Mouse (Mus musculus) adrenal gland, postnatal 10 days (tissue): ENCODE results near the gene Rpl13a. TPM values are rescaled to one million over a fixed set of nuclear protein-coding genes. Genes with fewer than 3 reads are reported as not detected.
"Not testable (repeated sequence)": the region's sequence is repeated elsewhere in the genome, so short reads cannot be mapped to it uniquely, and the experiment has no call there.

Source experiments
- DNase-seq: peaks from one replicate; pipeline ENCODE4 v3.0.0; 2021; ENCODE audit warnings: mixed read lengths
- total RNA-seq, 2 experiments: library from RNA; stranded (reverse); gene quantifications; 2 replicates each; pipeline ENCODE4 v1.2.3; 2021

Gene Rpl13a
- total RNA-seq, 2 experiments from 2014 or later, result 1,643 to 1,697 TPM

GRCm38 (mm10) chr7:45157459-45157858, 28.9 kb upstream of the Rpl13a start:
- no peak for DNase-seq

GRCm38 (mm10) chr7:45156206-45156605, 27.6 kb upstream of the Rpl13a start:
- no peak for DNase-seq

GRCm38 (mm10) chr7:45155590-45155989, 27.0 kb upstream of the Rpl13a start:
- no peak for DNase-seq

DNA sequence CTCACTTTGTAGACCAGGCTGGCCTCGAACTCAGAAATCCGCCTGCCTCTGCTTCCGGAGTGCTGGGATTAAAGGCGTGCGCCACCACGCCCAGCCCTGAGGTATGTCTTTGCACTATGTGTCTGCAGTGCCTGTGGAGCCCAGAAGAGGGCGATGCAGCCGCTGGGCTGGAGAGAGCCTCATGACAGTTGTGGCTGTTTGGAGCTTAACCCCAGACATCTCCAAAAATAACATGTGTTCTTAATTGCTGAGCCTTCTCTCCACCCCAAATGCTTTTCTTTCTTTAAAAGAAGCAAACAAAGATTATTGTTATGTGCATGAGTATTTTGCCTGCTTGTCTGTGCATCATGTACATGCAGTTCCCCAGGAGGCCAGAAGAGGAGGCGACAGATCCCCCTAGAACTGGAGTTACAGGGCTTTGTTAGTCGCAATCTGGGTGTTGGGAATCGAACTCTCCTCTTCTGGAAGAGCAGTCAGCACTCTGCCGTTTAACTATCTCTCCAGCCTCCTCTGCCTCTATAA, 26.5 kb upstream of the Rpl13a start:
- DNase-seq, result peak; percentile 69

DNA sequence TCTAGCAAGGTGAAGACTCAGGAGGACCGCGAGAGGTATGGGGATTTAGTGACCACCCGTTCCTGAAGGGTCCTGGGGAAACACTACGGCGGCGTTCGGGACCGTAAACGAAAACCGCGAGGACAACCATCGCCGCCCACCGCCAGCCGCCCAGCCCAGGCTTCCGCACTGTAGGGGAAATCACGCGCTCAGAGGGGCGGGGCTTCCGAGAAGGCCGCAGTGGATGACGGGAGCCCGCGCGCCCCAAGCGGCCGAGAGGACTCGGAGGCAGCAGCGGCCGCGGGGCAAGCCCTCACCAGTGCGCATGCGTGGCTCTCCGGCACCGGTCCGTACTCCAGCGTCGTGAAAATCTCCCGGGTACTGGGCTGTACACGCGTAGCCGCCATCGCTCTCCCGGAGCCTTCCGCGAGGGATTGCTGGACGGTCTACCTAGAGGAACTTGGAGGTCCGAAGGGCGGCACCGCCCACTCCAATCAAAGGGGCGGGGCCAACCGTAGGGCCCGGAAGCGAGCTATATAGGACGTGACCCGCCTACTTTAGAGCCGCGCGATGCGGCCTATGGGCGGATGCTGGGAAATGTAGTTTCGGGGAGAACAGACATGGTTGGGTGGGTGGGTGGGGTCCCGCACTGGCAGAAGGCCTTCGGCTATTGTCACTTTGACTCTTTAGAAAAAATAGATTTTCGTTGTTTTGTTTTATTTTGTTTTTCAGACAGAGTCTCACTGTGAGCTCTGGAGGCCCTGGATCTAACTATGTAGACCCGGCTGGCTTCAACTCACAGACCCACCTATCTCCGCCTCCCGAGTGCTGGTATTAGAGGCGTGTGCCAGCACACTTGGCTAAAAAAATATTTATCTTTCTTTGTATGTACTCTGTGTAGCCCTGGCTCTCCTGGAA, 25.8 kb upstream of the Rpl13a start, which contains the start of the genes Pih1d1 and Aldh16a1:
Gene Pih1d1, plus strand, starts transcription at position 208 of the 897 bp plus-strand sequence.
Gene Aldh16a1, minus strand, starts transcription at position 489 of the 897 bp plus-strand sequence.
- DNase-seq, result peak; percentile 97

- no peak for DNase-seq
Observed at GRCm38 (mm10) chr7:45153586-45153985, 25.0 kb upstream of the Rpl13a start.

DNA sequence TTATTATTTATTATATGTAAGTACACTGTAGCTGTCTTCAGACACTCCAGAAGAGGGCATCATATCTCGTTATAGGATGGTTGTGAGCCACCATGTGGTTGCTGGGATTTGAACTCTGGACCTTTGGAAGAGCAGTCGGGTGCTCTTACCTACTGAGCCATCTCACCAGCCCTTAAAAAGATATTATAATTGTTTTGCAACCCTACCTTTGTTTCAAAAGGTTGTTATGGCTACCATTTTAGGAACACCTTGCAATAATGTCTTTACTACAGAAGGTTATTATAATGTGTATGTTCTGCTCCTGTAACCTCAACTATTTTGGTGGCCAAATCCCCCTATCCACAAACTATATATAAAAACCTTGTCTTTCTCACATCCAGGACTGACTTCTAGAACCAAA, 24.5 kb upstream of the Rpl13a start:
- not testable (repeated sequence) for DNase-seq

- no peak for DNase-seq
Observed at GRCm38 (mm10) chr7:45151303-45151702, 22.7 kb upstream of the Rpl13a start.

- no peak for DNase-seq
Observed at GRCm38 (mm10) chr7:45150321-45150720, 21.8 kb upstream of the Rpl13a start.

GRCm38 (mm10) chr7:45149545-45149944, 21.0 kb upstream of the Rpl13a start:
- DNase-seq, result no peak

DNA sequence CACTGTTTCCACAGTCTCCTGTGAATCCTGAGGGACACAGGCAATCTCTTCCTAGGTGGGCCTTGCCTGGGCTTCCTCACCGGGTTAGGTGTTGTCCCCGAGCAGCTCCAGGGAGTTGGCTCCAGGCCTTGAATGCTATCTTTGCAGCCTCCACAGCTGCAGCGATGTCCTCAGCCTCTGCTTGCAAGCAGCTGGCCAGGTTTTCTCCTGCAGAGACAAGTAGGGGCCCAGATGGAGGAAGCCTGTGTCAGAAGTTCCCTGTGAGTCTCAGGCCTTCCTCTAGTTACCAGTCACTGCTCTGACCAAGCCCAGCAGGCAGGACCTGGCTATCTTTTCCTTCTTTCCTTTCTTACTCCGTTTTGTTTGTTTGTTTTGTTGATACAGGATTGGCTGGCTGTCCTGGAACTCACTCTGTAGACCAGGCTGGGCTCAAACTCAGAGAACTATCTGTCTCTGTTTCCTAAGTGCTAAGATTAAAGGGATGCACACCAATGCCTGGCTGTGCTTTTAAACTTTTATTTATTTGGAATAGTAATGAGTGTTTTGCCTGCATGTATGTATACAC, 20.1 kb upstream of the Rpl13a start:
- no peak for DNase-seq

DNA sequence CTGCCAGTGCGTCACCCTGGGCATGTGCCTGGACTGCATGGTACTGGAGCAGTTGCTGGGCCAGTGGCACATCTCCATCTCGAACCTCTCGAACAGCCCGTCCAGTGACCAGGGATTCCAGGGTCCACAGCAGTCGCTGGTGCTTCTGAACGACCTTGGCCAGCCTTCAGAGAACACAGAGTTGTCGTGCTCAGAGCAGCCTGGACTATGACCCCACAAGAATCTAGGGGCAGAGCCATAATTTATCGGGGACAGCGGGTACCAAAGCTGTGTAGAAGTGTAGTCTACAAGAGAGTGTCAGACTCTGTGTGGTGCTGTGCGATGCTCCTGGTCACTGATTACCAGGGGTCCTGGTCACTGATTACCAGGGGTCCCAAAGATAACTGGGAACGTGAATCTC, 19.3 kb upstream of the Rpl13a start:
- no peak for DNase-seq

DNA sequence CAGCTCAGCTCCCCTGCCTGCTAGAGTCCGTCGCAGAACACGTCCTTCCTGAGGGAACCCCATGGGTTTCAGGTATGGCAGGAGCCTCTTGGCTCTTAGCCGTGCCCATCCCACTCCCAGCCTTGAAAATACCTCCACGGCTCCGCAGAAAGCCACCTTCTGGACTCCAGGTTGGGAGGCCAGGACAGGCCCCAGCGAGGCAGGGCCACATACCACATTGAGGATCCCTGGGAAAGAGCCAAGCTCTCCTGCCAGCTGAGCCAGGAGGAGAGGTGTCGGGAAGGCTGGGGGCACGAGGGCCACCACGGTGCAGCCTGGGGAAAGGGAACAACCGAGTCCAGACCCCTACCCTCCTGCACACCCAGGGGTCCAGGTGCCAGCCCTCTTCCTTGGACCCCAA, 18.7 kb upstream of the Rpl13a start:
- no peak for DNase-seq

- no peak for DNase-seq
Observed at GRCm38 (mm10) chr7:45145460-45145859, 16.9 kb upstream of the Rpl13a start.

DNA sequence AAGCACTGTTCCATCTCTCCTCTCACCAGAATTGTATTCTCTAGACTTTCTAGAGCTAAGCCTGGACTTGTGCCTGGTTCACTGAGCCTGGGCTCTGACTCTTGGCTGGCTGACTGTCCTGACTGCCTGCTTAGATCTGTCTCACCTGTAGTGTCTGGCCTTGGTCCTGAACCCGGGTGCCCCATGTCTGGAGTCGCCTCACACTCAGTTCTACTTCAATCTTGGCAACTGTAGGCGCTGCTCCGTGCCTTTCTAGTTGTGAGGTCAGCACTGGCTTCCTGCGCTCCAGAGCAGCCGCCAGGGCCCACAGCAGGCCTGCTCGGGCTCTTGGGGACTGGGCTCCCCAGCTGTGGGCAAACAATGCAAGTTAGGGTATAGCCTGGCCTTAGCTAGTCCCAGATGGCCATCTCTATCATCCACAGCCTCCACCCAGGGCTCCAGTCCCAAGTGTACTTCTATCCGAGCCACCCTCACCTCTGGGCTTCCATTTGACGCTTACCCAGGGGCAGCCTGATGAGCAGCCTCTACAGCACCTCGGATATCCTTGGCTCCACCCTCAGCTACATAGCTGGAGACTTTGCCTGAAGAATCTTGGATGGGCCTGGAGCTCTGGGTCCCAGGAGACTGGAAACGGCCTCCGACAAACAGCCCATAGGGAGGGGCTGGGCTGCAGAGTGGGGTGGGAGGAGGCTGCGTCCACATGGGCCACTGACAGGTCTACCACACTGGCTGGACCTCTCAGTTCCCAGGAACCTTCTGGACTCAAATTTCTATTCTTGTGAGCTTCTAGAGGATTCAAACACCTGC, 16.0 kb upstream of the Rpl13a start:
- DNase-seq, result no peak

GRCm38 (mm10) chr7:45141914-45142313, 13.4 kb upstream of the Rpl13a start:
- no peak for DNase-seq

- DNase-seq, result no peak
Observed at GRCm38 (mm10) chr7:45141319-45141718, 12.8 kb upstream of the Rpl13a start.

- DNase-seq, result no peak
Observed at GRCm38 (mm10) chr7:45139904-45140723, 11.6 kb upstream of the Rpl13a start.

DNA sequence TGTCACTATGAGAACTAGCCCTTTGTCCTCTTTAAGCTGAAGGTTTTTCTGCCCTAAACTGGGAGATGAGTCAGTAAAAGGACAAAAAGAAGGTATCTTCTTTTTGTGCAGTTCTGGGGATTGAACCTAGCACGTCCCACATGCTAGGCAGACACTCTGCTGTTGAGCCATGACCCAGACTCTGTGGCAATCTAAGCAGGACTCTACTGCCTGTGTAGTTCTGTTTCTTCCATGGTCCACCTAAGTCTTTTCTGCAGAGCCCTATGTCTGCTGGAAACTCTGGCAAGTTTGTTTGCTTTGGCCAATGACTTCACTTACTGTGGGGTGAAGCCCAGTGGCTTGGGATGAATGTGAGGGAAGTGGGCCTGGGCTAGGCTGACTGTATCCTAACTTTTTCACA, 9.8 kb upstream of the Rpl13a start:
- no peak for DNase-seq

- no peak for DNase-seq
Observed at GRCm38 (mm10) chr7:45137171-45138006, 8.8 kb upstream of the Rpl13a start.
